Mouse (Mus musculus) MEL (cell line): ENCODE results near the gene Abca14. TPM values are rescaled to one million over a fixed set of nuclear protein-coding genes. Genes with fewer than 3 reads are reported as not detected.

ENCODE experiments used
- DNase-seq: peaks from one replicate; pipeline ENCODE4 v3.0.0; 2011; ENCODE audit warnings: low read depth, low spot score
- H3K27ac ChIP-seq: 2 replicates; pipeline ENCODE4 v1.5.1; 2012; ENCODE audit warnings: low read depth, mild to moderate bottlenecking, control low read depth, low read length, moderate library complexity; ENCODE audit not compliant: control insufficient read depth
- H3K27me3 ChIP-seq, 2 experiments: fragments of 150-350 bp in 1 of 2; sonication (generic) in 1 of 2; 2 replicates each; pipeline ENCODE4 v1.6.1; 2012; ENCODE audit warnings: low read length in 2 of 2, mild to moderate bottlenecking in 2 of 2, improper control_type of control experiment in 1 of 2, moderate library complexity in 1 of 2; ENCODE audit not compliant: insufficient read depth in 2 of 2, control insufficient read depth in 1 of 2
- H3K36me3 ChIP-seq, 2 experiments: 2 replicates each; pipeline ENCODE4 v1.6.1; 2012 to 2014; ENCODE audit warnings: low read length in 2 of 2, improper control_type of control experiment in 1 of 2, inconsistent platforms in 1 of 2, mild to moderate bottlenecking in 1 of 2; ENCODE audit not compliant: insufficient read depth in 2 of 2, control insufficient read depth in 1 of 2
- H3K4me1 ChIP-seq, 2 experiments: fragments of 150-350 bp in 1 of 2; sonication (generic) in 1 of 2; 2 replicates each; pipeline ENCODE4 v1.6.1; 2012; ENCODE audit warnings: low read length in 2 of 2, improper control_type of control experiment in 1 of 2, mild to moderate bottlenecking in 1 of 2; ENCODE audit not compliant: insufficient read depth in 2 of 2, control insufficient read depth in 1 of 2
- H3K4me3 ChIP-seq, 2 experiments: fragments of 150-350 bp in 1 of 2; sonication (generic) in 1 of 2; 2 replicates each; pipeline ENCODE4 v1.5.1; 2012; ENCODE audit warnings: low read depth in 2 of 2, low read length in 2 of 2, mild to moderate bottlenecking in 2 of 2, moderate library complexity in 2 of 2, control low read depth in 1 of 2, improper control_type of control experiment in 1 of 2; ENCODE audit not compliant: control insufficient read depth in 1 of 2, insufficient read depth in 1 of 2
- H3K79me2 ChIP-seq: 2 replicates; pipeline ENCODE4 v1.6.1; 2012; ENCODE audit warnings: mild to moderate bottlenecking, low read length, moderate library complexity; ENCODE audit not compliant: control insufficient read depth, poor library complexity, insufficient read depth
- H3K9ac ChIP-seq: 2 replicates; pipeline ENCODE4 v1.6.1; 2012; ENCODE audit warnings: low read depth, mild to moderate bottlenecking, control low read depth, low read length, moderate library complexity; ENCODE audit not compliant: control insufficient read depth, poor library complexity, severe bottlenecking
- H3K9me3 ChIP-seq: fragments of 150-350 bp; sonication (generic); replicated peaks from 2 replicates; pipeline ENCODE4 v1.6.1; 2012; ENCODE audit warnings: mild to moderate bottlenecking, low read length, improper control_type of control experiment, moderate library complexity; ENCODE audit not compliant: insufficient read depth
- BHLHE40 ChIP-seq: IDR thresholded peaks from 2 replicates; pipeline ENCODE4 v1.6.1; 2012; ENCODE audit warnings: low read depth, mild to moderate bottlenecking, inconsistent platforms, low read length, improper control_type of control experiment, borderline replicate concordance
- CHD1 ChIP-seq: IDR thresholded peaks from 2 replicates; pipeline ENCODE4 v1.6.1; 2012; ENCODE audit warnings: low read depth, mild to moderate bottlenecking, inconsistent platforms, low read length, improper control_type of control experiment
- CTCF ChIP-seq, 3 experiments: IDR thresholded peaks in 2 of 3; conservative IDR thresholded peaks in 1 of 3; 2 replicates each; pipeline ENCODE4 v1.5.1; 2011 to 2012; ENCODE audit warnings: low read length in 3 of 3, low read depth in 2 of 3, mild to moderate bottlenecking in 2 of 3, improper control_type of control experiment in 1 of 3, inconsistent platforms in 1 of 3, mixed read lengths in 1 of 3, moderate library complexity in 1 of 3; ENCODE audit not compliant: control insufficient read depth in 1 of 3, insufficient read depth in 1 of 3, poor library complexity in 1 of 3, severe bottlenecking in 1 of 3
- ELF1 ChIP-seq: IDR thresholded peaks from 2 replicates; pipeline ENCODE4 v1.6.1; 2014; ENCODE audit warnings: low read depth, mild to moderate bottlenecking, inconsistent platforms, low read length, improper control_type of control experiment, moderate library complexity
- ETS1 ChIP-seq: IDR thresholded peaks from 2 replicates; pipeline ENCODE4 v1.6.1; 2012; ENCODE audit warnings: low read depth, mild to moderate bottlenecking, inconsistent platforms, low read length, improper control_type of control experiment, moderate library complexity
- GABPA ChIP-seq: IDR thresholded peaks from 2 replicates; pipeline ENCODE4 v1.6.1; 2012; ENCODE audit warnings: low read depth, mild to moderate bottlenecking, inconsistent platforms, low read length, improper control_type of control experiment, moderate library complexity
- HCFC1 ChIP-seq: IDR thresholded peaks from 2 replicates; pipeline ENCODE4 v1.6.1; 2012; ENCODE audit warnings: low read depth, mild to moderate bottlenecking, inconsistent platforms, low read length, improper control_type of control experiment, moderate library complexity
- JUND ChIP-seq: IDR thresholded peaks from 2 replicates; pipeline ENCODE4 v1.6.1; 2011; ENCODE audit warnings: low read depth, mild to moderate bottlenecking, improper control_type of control experiment, low read length
- KAT2A ChIP-seq: conservative IDR thresholded peaks from 2 replicates; pipeline ENCODE4 v1.6.1; 2012; ENCODE audit warnings: low read depth, low read length, improper control_type of control experiment, inconsistent platforms
- MAX ChIP-seq: IDR thresholded peaks from 2 replicates; pipeline ENCODE4 v1.6.1; 2011; ENCODE audit warnings: low read length, improper control_type of control experiment
- MXI1 ChIP-seq: IDR thresholded peaks from 2 replicates; pipeline ENCODE4 v1.6.1; 2011; ENCODE audit warnings: mild to moderate bottlenecking, low read depth, low read length, improper control_type of control experiment
- MYB ChIP-seq: IDR thresholded peaks from 2 replicates; pipeline ENCODE4 v1.6.1; 2011; ENCODE audit warnings: mild to moderate bottlenecking, low read depth, low read length, improper control_type of control experiment
- MYC ChIP-seq: IDR thresholded peaks from 2 replicates; pipeline ENCODE4 v1.6.1; 2011; ENCODE audit warnings: low read depth, mild to moderate bottlenecking, low read length, improper control_type of control experiment, moderate library complexity
- NRF1 ChIP-seq: IDR thresholded peaks from 2 replicates; pipeline ENCODE4 v1.6.1; 2014; ENCODE audit warnings: low read depth, mild to moderate bottlenecking, inconsistent platforms, low read length, improper control_type of control experiment, moderate library complexity; ENCODE audit not compliant: poor library complexity, insufficient read depth, severe bottlenecking
- POLR2A ChIP-seq, 2 experiments: IDR thresholded peaks; 2 replicates each; pipeline ENCODE4 v1.6.1; 2011 to 2012; ENCODE audit warnings: low read length in 2 of 2, mild to moderate bottlenecking in 2 of 2, control low read depth in 1 of 2, improper control_type of control experiment in 1 of 2, low read depth in 1 of 2, moderate library complexity in 1 of 2; ENCODE audit not compliant: control insufficient read depth in 1 of 2, insufficient read depth in 1 of 2, poor library complexity in 1 of 2
- POLR2AphosphoS2 ChIP-seq: IDR thresholded peaks from 2 replicates; pipeline ENCODE4 v1.6.1; 2011; ENCODE audit warnings: low read length, improper control_type of control experiment
- POLR2AphosphoS5 ChIP-seq: IDR thresholded peaks from 2 replicates; pipeline ENCODE4 v1.6.1; 2012; ENCODE audit warnings: low read depth, borderline replicate concordance, mild to moderate bottlenecking, inconsistent platforms, low read length, moderate library complexity, mixed read lengths
- RAD21 ChIP-seq: IDR thresholded peaks from 2 replicates; pipeline ENCODE4 v1.6.1; 2011; ENCODE audit warnings: mild to moderate bottlenecking, low read depth, low read length, improper control_type of control experiment
- SMC3 ChIP-seq: IDR thresholded peaks from 2 replicates; pipeline ENCODE4 v1.6.1; 2011; ENCODE audit warnings: low read depth, low read length, improper control_type of control experiment
- TAL1 ChIP-seq: IDR thresholded peaks from 2 replicates; pipeline ENCODE4 v1.6.1; 2012; ENCODE audit warnings: mild to moderate bottlenecking, inconsistent platforms, low read length, moderate library complexity, mixed read lengths
- TCF12 ChIP-seq: IDR thresholded peaks from 2 replicates; pipeline ENCODE4 v1.6.1; 2014; ENCODE audit warnings: low read depth, mild to moderate bottlenecking, inconsistent platforms, low read length, improper control_type of control experiment, moderate library complexity
- UBTF ChIP-seq: IDR thresholded peaks from 2 replicates; pipeline ENCODE4 v1.6.1; 2012; ENCODE audit warnings: low read depth, mild to moderate bottlenecking, inconsistent platforms, low read length, improper control_type of control experiment, moderate library complexity, borderline replicate concordance; ENCODE audit not compliant: insufficient read depth
- ZKSCAN1 ChIP-seq: IDR thresholded peaks from 2 replicates; pipeline ENCODE4 v1.6.1; 2012; ENCODE audit warnings: low read depth, mild to moderate bottlenecking, inconsistent platforms, low read length, improper control_type of control experiment, moderate library complexity
- ZNF384 ChIP-seq: IDR thresholded peaks from 2 replicates; pipeline ENCODE4 v1.6.1; 2012; ENCODE audit warnings: low read depth, mild to moderate bottlenecking, inconsistent platforms, low read length, improper control_type of control experiment
- polyA plus RNA-seq, 2 experiments: library from polyadenylated mRNA; stranded (reverse) in 1 of 2; unstranded in 1 of 2; fragments of >175 nt in 1 of 2; fragments of >200 nt in 1 of 2; gene quantifications; 2 replicates each; pipeline versions ENCODE4 v1.2.1 to v1.2.4; 2012; ENCODE audit warnings: low replicate concordance in 2 of 2, low read depth in 1 of 2; ENCODE audit not compliant: insufficient read length in 2 of 2, insufficient read depth in 1 of 2, missing spikeins in 1 of 2
- total RNA-seq: library from RNA; depleted of rRNA; stranded (reverse); fragments of 300-350 nt; gene quantifications from 2 replicates; pipeline ENCODE4 v1.2.3, GENCODE M21; 2012

Gene Abca14
- total and polyA plus RNA-seq, 3 experiments = not detected

GRCm38 (mm10) chr7:120157575-120158061, 46.1 kb upstream of the Abca14 start:
- Histone ChIP-seq H3K9ac (no peak overlapping the region), H3K9me3 (no peaks in the 10 kb centered on the region), H3K36me3 (no peaks in the 10 kb centered on the region), H3K79me2 (no peaks in the 10 kb centered on the region), H3K4me1 (no peaks in the 10 kb centered on the region), H3K27ac (no peak overlapping the region), H3K27me3 (no peaks in the 10 kb centered on the region), H3K4me3 (no peak overlapping the region)
- no peak for DNase-seq
- TF ChIP-seq SMC3 (no peak), ZKSCAN1 (no peak), MYB (no peak), RAD21 (no peak), KAT2A (no peak), MXI1 (no peak), GABPA (no peak), CHD1 (no peak), ETS1 (no peak), POLR2A (IDR thresholded peaks at IDR 0.05; ENCODE audit: control insufficient read depth in 1 of 2, insufficient read depth in 1 of 2, low read depth in 1 of 2, low read length in 2 of 2, poor library complexity in 1 of 2) (no peak), NRF1 (no peak), CTCF (IDR thresholded peaks at IDR 0.05 in 2 of 3, conservative IDR thresholded peaks at IDR 0.05 in 1 of 3; ENCODE audit: control insufficient read depth in 1 of 3, insufficient read depth in 1 of 3, low read depth in 2 of 3, low read length in 3 of 3, poor library complexity in 1 of 3, severe bottlenecking in 1 of 3) (no peak), UBTF (no peak), POLR2AphosphoS2 (no peak), POLR2AphosphoS5 (no peak), JUND (no peak), TAL1 (no peak)

GRCm38 (mm10) chr7:120158121-120158613, 45.6 kb upstream of the Abca14 start:
- Histone ChIP-seq H3K27me3 (no peaks in the 10 kb centered on the region), H3K36me3 (no peaks in the 10 kb centered on the region), H3K27ac (no peak overlapping the region), H3K79me2 (no peaks in the 10 kb centered on the region), H3K9ac (no peak overlapping the region), H3K4me1 (no peaks in the 10 kb centered on the region), H3K4me3 (no peak overlapping the region), H3K9me3 (no peaks in the 10 kb centered on the region)
- TF ChIP-seq UBTF (no peak), BHLHE40 (no peak), MYB (no peak), POLR2AphosphoS2 (no peak), SMC3 (no peak), CHD1 (no peak), MAX (no peak), TCF12 (no peak), ZKSCAN1 (no peak), HCFC1 (no peak), ELF1 (no peak), ZNF384 (no peak), POLR2AphosphoS5 (no peak), POLR2A (IDR thresholded peaks at IDR 0.05; ENCODE audit: control insufficient read depth in 1 of 2, insufficient read depth in 1 of 2, low read depth in 1 of 2, low read length in 2 of 2, poor library complexity in 1 of 2) (no peak), KAT2A (no peak), MYC (no peak)
- no peak for DNase-seq
